Mouse (Mus musculus): ENCODE measurements around the gene Fkbp5.

Fkbp5 gene

GRCm38 (mm10) chr17:28502196-28502821 is 15.0 kb downstream of the Fkbp5 start:
- DNase-seq, result no peak

DNA sequence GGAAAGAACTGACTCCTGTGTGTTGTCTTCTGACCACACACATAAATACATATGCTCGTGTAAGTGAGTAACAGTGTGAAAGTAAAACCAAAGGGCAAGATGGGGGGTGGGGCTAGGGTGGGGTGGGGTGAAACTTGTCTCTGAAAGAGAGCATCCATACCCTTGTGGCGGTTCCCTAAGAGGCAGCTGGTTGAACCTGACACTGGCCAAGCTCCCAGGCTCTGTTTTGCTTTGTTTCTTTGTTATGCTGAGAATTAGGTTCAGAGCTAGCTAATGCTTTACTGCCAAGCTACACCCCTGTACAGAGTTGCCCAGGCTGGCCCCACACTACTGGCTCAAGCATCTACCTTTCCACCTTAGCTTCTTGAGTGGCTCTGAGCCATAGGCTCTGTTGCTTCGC is 16.9 kb downstream of the Fkbp5 start:
- no peak for DNase-seq

GRCm38 (mm10) chr17:28499190-28499589 is 18.1 kb downstream of the Fkbp5 start:
- no peak for DNase-seq

- DNase-seq, result no peak
Measured at GRCm38 (mm10) chr17:28495832-28496231, 21.5 kb downstream of the Fkbp5 start.

DNA sequence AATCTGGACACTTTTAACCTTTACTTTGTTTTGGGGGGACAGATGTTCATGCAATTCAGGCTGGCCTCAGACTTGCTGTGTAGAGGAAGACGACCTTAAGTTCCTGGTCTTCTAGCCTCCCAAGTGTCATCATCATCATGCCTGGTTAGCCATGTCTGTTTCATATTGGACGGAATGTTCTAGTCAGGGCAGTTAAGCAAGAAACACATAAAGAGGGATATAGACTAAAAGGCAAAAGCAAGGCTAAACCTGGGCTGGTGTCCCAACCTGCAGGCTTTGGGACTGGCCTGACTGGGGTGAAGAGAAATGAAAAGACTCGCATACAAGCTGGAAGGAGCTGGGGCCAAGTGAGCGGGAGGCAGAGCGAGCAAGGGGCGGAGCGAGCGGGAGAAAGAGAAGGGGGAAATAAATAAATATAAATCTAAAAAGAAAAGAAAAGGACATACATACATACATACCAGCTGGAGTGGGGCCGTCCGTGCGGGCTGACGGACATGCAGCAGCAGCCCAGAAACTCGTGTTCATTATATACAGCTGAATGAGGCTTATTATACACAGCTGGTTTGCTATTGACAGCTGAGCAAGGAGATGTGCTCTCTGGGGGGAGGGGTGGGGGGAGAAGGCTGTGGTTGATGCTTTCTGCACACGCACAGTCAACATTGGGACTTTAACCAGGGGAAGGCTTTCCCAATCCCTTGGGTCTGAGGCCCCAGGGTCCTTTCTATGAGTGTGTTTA is 26.1 kb downstream of the Fkbp5 start:
- DNase-seq, result no peak

DNA sequence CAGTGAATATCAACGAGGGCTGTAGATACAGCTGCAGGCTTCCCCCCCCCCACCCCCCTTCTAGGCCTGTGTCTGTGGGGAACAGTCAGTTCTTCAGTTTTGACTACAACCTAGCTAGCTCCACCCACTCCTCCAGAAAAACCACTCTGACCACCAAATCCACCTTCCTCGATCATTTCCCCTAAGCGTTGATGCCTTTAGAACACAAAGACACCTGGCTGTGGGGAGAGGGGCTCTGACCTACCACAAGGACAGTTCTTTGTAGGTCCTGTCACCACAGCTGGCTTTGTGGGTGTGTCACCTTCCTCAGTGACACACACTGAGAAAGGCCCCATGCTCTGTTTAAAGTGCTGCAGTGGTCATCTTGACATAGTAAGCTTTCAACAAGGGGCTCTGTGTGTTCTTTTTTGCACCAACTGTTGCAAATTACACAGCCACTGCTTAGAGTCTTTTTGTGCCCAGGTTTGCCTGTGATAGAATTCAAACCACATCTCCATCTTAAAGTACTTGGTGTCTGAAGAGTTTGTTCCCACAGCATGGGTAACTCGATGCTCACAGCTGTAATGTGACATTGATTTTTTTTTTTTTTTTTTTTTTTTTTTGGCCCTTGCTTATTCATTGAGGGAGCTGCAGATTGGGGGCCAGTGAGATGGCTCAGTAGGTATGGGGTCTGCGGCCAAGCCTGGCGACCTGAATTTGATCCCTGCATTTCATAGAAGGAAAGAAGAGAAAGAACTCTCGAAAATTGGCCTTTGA is 28.9 kb downstream of the Fkbp5 start:
- DNase-seq, result no peak

DNA sequence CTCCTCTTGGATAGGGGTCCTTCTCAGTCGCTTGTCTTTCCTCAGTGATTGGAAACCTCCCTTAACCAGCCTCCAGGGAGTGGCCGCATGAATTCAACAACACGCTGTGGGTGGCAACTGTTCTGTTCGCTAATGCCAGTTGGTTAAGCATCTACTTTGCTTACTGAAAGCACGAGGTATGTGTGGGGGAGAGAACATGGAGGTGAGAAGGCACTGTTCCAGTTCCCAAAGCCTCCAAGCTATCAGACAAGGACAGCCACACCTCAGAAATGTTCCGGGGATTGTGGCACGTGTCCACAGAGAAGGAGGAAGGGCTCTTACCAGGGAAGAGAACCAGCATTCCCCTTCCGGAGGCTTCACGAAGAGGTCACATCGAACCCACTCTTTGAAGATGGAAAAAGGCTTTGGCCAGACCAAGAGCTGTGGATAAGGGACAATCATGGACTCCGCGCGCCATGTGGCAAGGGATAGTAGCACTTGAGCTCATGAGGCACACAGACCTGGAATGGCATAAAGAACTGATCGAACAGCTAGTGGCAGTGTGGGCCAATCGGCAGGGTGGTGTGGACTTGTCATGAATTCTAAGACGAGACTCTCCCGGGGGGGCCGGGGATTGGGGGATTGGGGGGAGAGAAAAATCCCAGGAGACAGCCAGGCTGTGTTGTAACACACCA is 29.6 kb downstream of the Fkbp5 start:
- DNase-seq, result no peak

- no peak for DNase-seq
Measured at GRCm38 (mm10) chr17:28486720-28487119, 30.6 kb downstream of the Fkbp5 start.

DNA sequence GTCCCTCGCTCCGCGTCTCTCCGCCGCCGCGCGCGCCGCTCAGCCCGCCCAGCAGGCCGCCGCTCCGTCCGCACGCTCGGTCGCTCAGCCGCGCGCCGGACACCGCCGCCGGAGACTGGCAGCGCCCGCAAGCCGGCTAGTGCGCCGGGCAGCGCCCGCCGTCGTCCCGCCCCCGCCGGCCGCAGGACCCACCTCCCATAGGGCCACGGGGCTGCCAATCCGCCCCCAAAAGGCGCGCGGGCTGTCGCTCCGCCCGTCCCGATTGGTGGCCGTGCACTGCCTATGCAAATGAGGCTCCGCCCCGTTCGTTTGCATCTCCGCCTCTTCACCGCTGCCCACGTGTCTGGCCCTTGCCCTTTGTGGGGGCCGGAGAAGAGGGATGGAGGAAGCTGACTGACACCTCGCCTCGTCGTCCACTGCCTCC is 31.3 kb downstream of the Fkbp5 start:
- peak; percentile 97 to 99 for DNase-seq

GRCm38 (mm10) chr17:28485446-28485948 is 31.8 kb downstream of the Fkbp5 start:
- DNase-seq, result peak; percentile 42 to 63

- peak; percentile 16 to 37 for DNase-seq
Measured at GRCm38 (mm10) chr17:28484704-28485445, 32.5 kb downstream of the Fkbp5 start.

DNA sequence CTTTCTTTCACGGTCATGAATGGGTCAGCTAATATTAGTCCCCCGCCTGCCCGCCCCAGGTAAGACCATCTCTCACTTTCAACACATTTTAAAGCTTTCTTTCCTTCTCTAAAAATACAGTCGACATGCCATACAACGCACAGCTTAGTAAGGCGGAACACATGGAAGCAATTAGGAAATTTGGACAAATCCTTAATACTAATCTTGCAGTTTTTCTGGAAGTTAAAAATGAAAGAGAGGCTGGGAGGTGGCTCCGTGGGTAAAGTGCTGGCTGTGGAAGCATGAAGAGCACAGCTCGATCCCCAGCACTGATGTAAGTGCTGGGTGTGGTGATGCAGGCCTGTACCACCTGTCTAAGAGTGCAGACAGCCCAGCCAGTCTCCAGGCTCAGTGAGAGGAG is 39.9 kb downstream of the Fkbp5 start:
- DNase-seq, result no peak

DNA sequence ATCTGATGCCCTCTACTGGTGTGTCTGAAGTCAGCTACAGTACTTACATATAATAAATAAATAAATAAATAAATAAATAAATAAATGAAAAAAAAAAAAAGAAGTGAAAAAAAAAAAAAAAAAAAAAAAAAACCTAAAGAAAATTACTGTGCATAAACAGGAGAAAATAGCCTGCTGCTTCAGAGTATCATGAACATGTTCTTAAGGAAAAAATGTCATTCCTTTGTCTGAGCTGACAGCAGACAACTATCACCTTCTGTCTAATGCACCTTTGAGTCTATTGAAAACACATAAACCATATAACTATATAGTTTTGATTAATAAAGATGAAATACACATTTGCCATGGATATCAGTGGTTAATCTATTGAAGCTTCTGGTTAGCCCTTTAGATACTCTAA is 40.9 kb downstream of the Fkbp5 start:
- DNase-seq, result no peak

GRCm38 (mm10) chr17:28475593-28476325 is 41.6 kb downstream of the Fkbp5 start:
- DNase-seq, result no peak

- no peak for DNase-seq
Measured at GRCm38 (mm10) chr17:28472696-28473095, 44.6 kb downstream of the Fkbp5 start.

- DNase-seq, result no peak
Measured at GRCm38 (mm10) chr17:28470876-28471275, 46.5 kb downstream of the Fkbp5 start.

DNA sequence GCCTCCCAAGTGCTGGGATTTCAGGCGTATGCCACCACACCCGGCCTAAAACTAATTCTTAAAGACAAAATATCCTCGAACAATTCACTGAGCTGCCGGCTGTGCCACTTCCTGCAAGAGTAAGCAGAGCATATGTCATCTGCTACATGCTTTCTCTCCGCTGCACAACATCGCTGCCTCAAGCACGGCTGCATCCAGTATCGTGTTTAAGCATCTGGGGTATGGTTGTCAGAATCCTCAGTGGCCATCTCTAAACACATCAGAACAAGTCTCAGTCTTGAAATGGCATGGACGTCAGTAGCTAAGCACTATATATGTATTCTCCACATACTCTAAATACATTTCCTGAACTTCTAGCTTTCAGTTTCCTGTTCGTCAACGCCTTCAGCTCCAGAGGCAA is 49.6 kb downstream of the Fkbp5 start:
- DNase-seq, result no peak

GRCm38 (mm10) chr17:28465968-28466367 is 51.4 kb downstream of the Fkbp5 start:
- no peak for DNase-seq

- no peak for DNase-seq
Measured at GRCm38 (mm10) chr17:28463701-28464443, 53.5 kb downstream of the Fkbp5 start.

GRCm38 (mm10) chr17:28460388-28460787 is 56.9 kb downstream of the Fkbp5 start:
- no peak for DNase-seq

DNA sequence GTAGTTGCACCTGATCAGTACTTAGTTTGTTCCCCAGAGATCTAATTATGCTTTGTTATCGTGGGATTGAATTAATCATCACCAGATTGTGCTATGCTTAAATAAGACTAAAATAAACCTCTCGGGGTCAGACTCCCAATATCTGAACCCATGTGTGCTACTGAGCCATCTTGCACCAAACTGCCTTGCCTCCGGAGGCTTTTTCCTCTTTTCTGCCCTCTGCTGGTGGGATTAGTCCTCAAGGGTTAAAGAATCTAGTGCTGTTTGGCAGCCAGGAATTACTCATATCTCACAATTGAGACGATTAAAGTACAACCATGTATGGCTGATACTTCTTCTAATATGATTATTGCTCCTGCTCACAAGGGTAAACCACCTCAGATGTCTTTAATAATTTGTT is 62.2 kb downstream of the Fkbp5 start:
- peak in 1 of 2 experiments; percentile 13 for DNase-seq
